Mouse (Mus musculus) heart, adult 2 months (tissue): ENCODE data around the gene Gng4.

Experiments
- CTCF ChIP-seq: fragments of 200-600 bp; IDR thresholded peaks from 2 replicates; pipeline ENCODE4 v1.8.1; 2022; ENCODE audit warnings: antibody characterized with exemption, mild to moderate bottlenecking, moderate library complexity
- EP300 ChIP-seq: fragments of 200-500 bp; IDR thresholded peaks from 2 replicates; pipeline ENCODE4 v1.6.1; 2011; ENCODE audit warnings: low read depth, low read length, control low read depth; ENCODE audit not compliant: insufficient read depth
- POLR2A ChIP-seq: fragments of 200-500 bp; IDR thresholded peaks from 2 replicates; pipeline ENCODE4 v1.6.1; 2011; ENCODE audit warnings: mild to moderate bottlenecking, low read depth, low read length, control low read depth; ENCODE audit not compliant: insufficient read depth

DNA sequence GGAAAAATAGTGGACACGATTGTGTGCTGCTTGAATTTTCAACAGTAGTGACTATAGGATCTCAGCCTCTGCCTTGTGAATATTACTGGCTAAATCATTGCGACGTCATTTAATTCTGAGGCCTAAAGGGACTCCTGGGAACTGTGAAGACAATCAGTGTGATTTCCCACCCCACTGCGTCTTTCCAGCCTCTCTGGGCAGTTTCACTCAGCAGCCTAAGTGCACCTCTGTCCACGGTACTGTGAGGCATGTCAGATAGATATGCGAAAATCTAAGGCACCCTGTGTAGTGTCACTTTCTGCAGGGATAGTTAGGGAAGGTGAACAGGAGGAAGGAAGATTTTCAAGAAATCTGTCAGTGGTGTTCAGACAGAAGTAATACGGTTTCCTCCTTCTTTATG, 563 bp upstream of the Gng4 start:
- no peak for TF ChIP-seq POLR2A
- no peak for TF ChIP-seq EP300
- no peak for TF ChIP-seq CTCF
